ENCODE assay signal across 21 mouse cellular contexts in the genomic region with DNA sequence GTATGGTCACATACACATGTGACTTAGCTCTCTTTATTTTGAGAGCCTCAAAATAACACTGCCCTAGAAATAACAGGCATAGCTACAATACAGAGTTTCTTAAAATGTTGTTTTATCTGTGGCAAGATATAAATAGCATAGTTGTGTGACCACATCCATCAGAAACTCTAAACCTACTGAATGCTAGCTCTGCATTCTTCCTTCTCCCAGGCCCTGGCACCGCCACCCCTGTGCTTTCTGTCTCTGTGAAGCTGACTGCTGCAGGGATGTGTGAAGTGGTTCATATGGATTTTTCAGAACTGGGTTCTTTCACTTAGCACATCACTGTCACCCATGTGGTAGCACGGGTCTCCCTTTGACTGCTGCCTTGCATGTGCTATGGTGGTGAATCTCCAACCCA.
DNase-seq lines count a peak whose midpoint lies in the region; ATAC-seq and TF ChIP-seq lines count a peak whose summit lies in the region.
"Had no signal": no experiment of that assay in that cellular context is flagged by ENCODE, and none has a peak within 500 bp of the region (broad histone marks: within the 10 kb centered on the region; RNA-seq: fewer than 3 reads in every experiment).

No protein-coding gene starts in this region.

- WGBS in forebrain, postnatal 0 days: 73% methylated on average over 2 of the region's 2 CpGs
- WGBS in forebrain, embryonic 16.5 days: 70% methylated on average over 2 of the region's 2 CpGs
- 27% methylated on average over 2 of the region's 2 CpGs for WGBS in heart, embryonic 13.5 days
- WGBS in heart, adult 2 months: 62% methylated on average over 2 of the region's 2 CpGs
- 19% methylated on average over 2 of the region's 2 CpGs for WGBS in heart, postnatal 0 days

- no peak overlapping the region for H3K4me2 ChIP-seq in forebrain, postnatal 0 days (ENCODE audit: low read depth)
- no peak overlapping the region for H3K4me2 ChIP-seq in forebrain, embryonic 16.5 days (ENCODE audit: low read length)
- peak overlapping the region; percentile 35 for H3K4me2 ChIP-seq in heart, embryonic 13.5 days
- H3K4me2 ChIP-seq in heart, postnatal 0 days (ENCODE audit: low read depth, low read length): peak overlapping the region; percentile 37
- peak overlapping the region; percentile 25 for H3K4me2 ChIP-seq in myocyte (ENCODE audit: low read depth)
- H3K4me2 ChIP-seq: forebrain, embryonic 13.5 days; hindbrain, embryonic 12.5 days had no signal

- H3K36me3 ChIP-seq in forebrain, postnatal 0 days (ENCODE audit: insufficient read depth): no peaks in the 10 kb centered on the region
- no peaks in the 10 kb centered on the region for H3K36me3 ChIP-seq in forebrain, embryonic 16.5 days (ENCODE audit: control insufficient read depth, insufficient read depth)
- no peaks in the 10 kb centered on the region for H3K36me3 ChIP-seq in heart, embryonic 13.5 days
- H3K36me3 ChIP-seq in heart, adult 2 months (ENCODE audit: control insufficient read depth, insufficient read depth, low read length): no peaks in the 10 kb centered on the region
- H3K36me3 ChIP-seq in heart, postnatal 0 days (replicated peaks; ENCODE audit: control insufficient read depth, insufficient read depth, low read length): no peaks in the 10 kb centered on the region
- no peaks in the 10 kb centered on the region for H3K36me3 ChIP-seq in myocyte (ENCODE audit: control insufficient read depth, insufficient read depth)
- H3K36me3 ChIP-seq: embryonic facial prominence, embryonic 10.5 days; G1E; hindbrain, embryonic 12.5 days had no signal

- H3ac ChIP-seq in myocyte (ENCODE audit: control insufficient read depth, insufficient read length): no peak overlapping the region

- no peaks in the 10 kb centered on the region for H3K79me2 ChIP-seq in heart, adult 2 months (replicated peaks; ENCODE audit: control insufficient read depth, insufficient read depth, low read length)
- H3K79me2 ChIP-seq in myocyte (ENCODE audit: control insufficient read depth, insufficient read depth): no peaks in the 10 kb centered on the region

- H3K4me3 ChIP-seq in forebrain, postnatal 0 days (ENCODE audit: low read depth, low read length): no peak overlapping the region
- no peak overlapping the region for H3K4me3 ChIP-seq in forebrain, embryonic 16.5 days (replicated peaks; ENCODE audit: low read length)
- H3K4me3 ChIP-seq in heart, embryonic 13.5 days: no peak overlapping the region
- no peak overlapping the region for H3K4me3 ChIP-seq in heart, adult 2 months
- no peak overlapping the region for H3K4me3 ChIP-seq in heart, postnatal 0 days (ENCODE audit: low read depth, low read length)
- no peak overlapping the region for H3K4me3 ChIP-seq in myocyte
- H3K4me3 ChIP-seq: embryonic facial prominence, embryonic 10.5 days; forebrain, embryonic 13.5 days; hindbrain, embryonic 12.5 days had no signal

- no peak overlapping the region for H3K9ac ChIP-seq in forebrain, postnatal 0 days
- no peak overlapping the region for H3K9ac ChIP-seq in forebrain, embryonic 16.5 days (replicated peaks; ENCODE audit: low read depth, low read length)
- H3K9ac ChIP-seq in heart, embryonic 13.5 days: no peak overlapping the region
- no peak overlapping the region for H3K9ac ChIP-seq in heart, adult 2 months (ENCODE audit: low read depth, low read length)
- no peak overlapping the region for H3K9ac ChIP-seq in heart, postnatal 0 days (replicated peaks; ENCODE audit: low read depth, low read length)
- H3K9ac ChIP-seq: forebrain, embryonic 13.5 days; hindbrain, embryonic 12.5 days had no signal

- no peaks in the 10 kb centered on the region for H3K9me3 ChIP-seq in forebrain, postnatal 0 days (ENCODE audit: low read length)
- no peaks in the 10 kb centered on the region for H3K9me3 ChIP-seq in forebrain, embryonic 16.5 days (ENCODE audit: control insufficient read depth, low read length)
- H3K9me3 ChIP-seq in heart, embryonic 13.5 days: no peaks in the 10 kb centered on the region
- no peaks in the 10 kb centered on the region for H3K9me3 ChIP-seq in heart, postnatal 0 days (replicated peaks; ENCODE audit: control insufficient read depth, low read length)
- H3K9me3 ChIP-seq: embryonic facial prominence, embryonic 10.5 days; forebrain, embryonic 13.5 days; G1E; hindbrain, embryonic 12.5 days had no signal

- H3K27me3 ChIP-seq in forebrain, postnatal 0 days (ENCODE audit: insufficient read depth, low read length): no peaks in the 10 kb centered on the region
- H3K27me3 ChIP-seq in forebrain, embryonic 16.5 days (replicated peaks; ENCODE audit: control insufficient read depth, insufficient read depth, low read length): no peaks in the 10 kb centered on the region
- H3K27me3 ChIP-seq in heart, embryonic 13.5 days (replicated peaks): no peaks in the 10 kb centered on the region
- no peaks in the 10 kb centered on the region for H3K27me3 ChIP-seq in heart, adult 2 months (ENCODE audit: control insufficient read depth, insufficient read depth, low read length)
- no peaks in the 10 kb centered on the region for H3K27me3 ChIP-seq in heart, postnatal 0 days (ENCODE audit: control insufficient read depth, insufficient read depth, low read length)
- H3K27me3 ChIP-seq in myocyte (ENCODE audit: control insufficient read depth, insufficient read depth, insufficient read length): no peaks in the 10 kb centered on the region
- H3K27me3 ChIP-seq: forebrain, embryonic 13.5 days had no signal

- TF ChIP-seq EP300 in heart, adult 2 months (IDR thresholded peaks at IDR 0.05; ENCODE audit: insufficient read depth, low read depth, low read length): no peak
- TF ChIP-seq EP300 in heart, postnatal 0 days (IDR thresholded peaks at IDR 0.05; ENCODE audit: low read depth): no peak

- no peak for DNase-seq in forebrain, postnatal 0 days
- DNase-seq in heart, adult 2 months: no peak
- peak; percentile 34 for DNase-seq in heart, postnatal 0 days (ENCODE audit: low spot score)
- no peak for DNase-seq in heart, postnatal 36 days
- DNase-seq: adrenal gland, adult 8-10 months; adrenal gland, postnatal 36 days; B cell, adult 2 months; cerebellum, adult 2 months; cerebellum, postnatal 10 days; gastrocnemius, postnatal 14 days; kidney, adult 11 months had no signal

- TF ChIP-seq CTCF in forebrain, postnatal 0 days (IDR thresholded peaks at IDR 0.05; ENCODE audit: low read depth): no peak
- TF ChIP-seq CTCF in heart, adult 2 months (IDR thresholded peaks at IDR 0.05): no peak
- TF ChIP-seq CTCF in heart, postnatal 0 days (IDR thresholded peaks at IDR 0.05; ENCODE audit: low read depth): no peak

- intact Hi-C loops in heart, adult 2 months (cut with DNase I): no loop called here
- intact Hi-C loops in heart, postnatal 36 days (cut with DNase I): no loop called here

- H3K4me1 ChIP-seq in forebrain, postnatal 0 days (ENCODE audit: insufficient read depth): no peaks in the 10 kb centered on the region
- H3K4me1 ChIP-seq in forebrain, embryonic 16.5 days (replicated peaks; ENCODE audit: control insufficient read depth, insufficient read depth, low read length): no peaks in the 10 kb centered on the region
- H3K4me1 ChIP-seq in heart, embryonic 13.5 days: peaks cover 20% of the 10 kb centered on the region
- H3K4me1 ChIP-seq in heart, adult 2 months (ENCODE audit: control insufficient read depth, insufficient read depth, low read length): no peaks in the 10 kb centered on the region; the same call in 1 of the 2 replicates
- no peaks in the 10 kb centered on the region; the same call in 1 of the 2 replicates for H3K4me1 ChIP-seq in heart, postnatal 0 days (ENCODE audit: control insufficient read depth, insufficient read depth)
- H3K4me1 ChIP-seq: embryonic facial prominence, embryonic 10.5 days; hindbrain, embryonic 12.5 days had no signal

- TF ChIP-seq POLR2A in heart, adult 2 months (IDR thresholded peaks at IDR 0.05; ENCODE audit: insufficient read depth, low read depth, low read length): no peak
- no peak for TF ChIP-seq POLR2A in myocyte (IDR thresholded peaks at IDR 0.05; ENCODE audit: insufficient read length, low read depth)

- peak; percentile 27 for ATAC-seq in forebrain, postnatal 0 days
- no peak for ATAC-seq in forebrain, embryonic 16.5 days
- ATAC-seq in heart, embryonic 13.5 days (ENCODE audit: extremely low read depth, insufficient number of reproducible peaks, low FRiP score, low TSS enrichment): no peak
- ATAC-seq in heart, postnatal 0 days (ENCODE audit: insufficient read depth, low read depth): peak; percentile 82
- ATAC-seq: CD4-positive, CD25-positive, alpha-beta regulatory T cell, adult 4 months; forebrain, embryonic 13.5 days; hindbrain, postnatal 0 days had no signal

- H3K27ac ChIP-seq in forebrain, postnatal 0 days (ENCODE audit: low read depth, low read length): no peak overlapping the region
- no peak overlapping the region for H3K27ac ChIP-seq in forebrain, embryonic 16.5 days (ENCODE audit: low read length)
- peak overlapping the region; percentile 77 for H3K27ac ChIP-seq in heart, embryonic 13.5 days (replicated peaks)
- H3K27ac ChIP-seq in heart, adult 2 months: no peak overlapping the region
- peak overlapping the region; percentile 46 for H3K27ac ChIP-seq in heart, postnatal 0 days (ENCODE audit: low read depth)
- H3K27ac ChIP-seq: embryonic facial prominence, embryonic 10.5 days; forebrain, embryonic 13.5 days; hindbrain, embryonic 12.5 days; hindbrain, postnatal 0 days; kidney, postnatal 0 days had no signal

TF ChIP-seq in myocyte, 11 proteins besides CTCF, POLR2A, EP300 and RAD21:
- TF ChIP-seq MAX (IDR thresholded peaks at IDR 0.05; ENCODE audit: low read depth) (no peak), CEBPB (IDR thresholded peaks at IDR 0.05; ENCODE audit: insufficient read depth, poor library complexity, severe bottlenecking) (no peak), MYOG (IDR thresholded peaks at IDR 0.05; ENCODE audit: control insufficient read depth in 1 of 3, insufficient read depth in 1 of 3, insufficient read length in 2 of 3, low read depth in 2 of 3) (no peak), MYOD1 (IDR thresholded peaks at IDR 0.05; ENCODE audit: control insufficient read depth in 1 of 3, insufficient read length in 2 of 3, low read depth in 2 of 3) (no peak), E2F4 (IDR thresholded peaks at IDR 0.05; ENCODE audit: insufficient read depth) (no peak), USF1 (IDR thresholded peaks at IDR 0.05; ENCODE audit: low read depth) (no peak), REST (IDR thresholded peaks at IDR 0.05; ENCODE audit: insufficient read depth, insufficient read length) (no peak), TCF3 (IDR thresholded peaks at IDR 0.05; ENCODE audit: insufficient read length, low read depth) (no peak), SRF (IDR thresholded peaks at IDR 0.05; ENCODE audit: control insufficient read depth, insufficient read length, low read depth) (no peak), POLR2AphosphoS2 (IDR thresholded peaks at IDR 0.05; ENCODE audit: insufficient read length, low read depth) (no peak), TCF12 (IDR thresholded peaks at IDR 0.05; ENCODE audit: insufficient read depth, poor library complexity, severe bottlenecking) (no peak)

Comparison
In these comparisons a context has a peak if more than half of its experiments do, and no peak if none do; other contexts are left out.
1. ATAC-seq: peak in forebrain, postnatal 0 days (single experiment) and heart, postnatal 0 days (single experiment); none in forebrain, embryonic 16.5 days (single experiment) and heart, embryonic 13.5 days (single experiment).
2. H3K27ac ChIP-seq: peak in heart, embryonic 13.5 days (single experiment) and heart, postnatal 0 days (single experiment); none in forebrain, postnatal 0 days (single experiment), forebrain, embryonic 16.5 days (single experiment) and heart, adult 2 months (single experiment).
3. H3K4me2 ChIP-seq: peak in heart, embryonic 13.5 days (single experiment), heart, postnatal 0 days (single experiment) and myocyte (single experiment); none in forebrain, postnatal 0 days (single experiment) and forebrain, embryonic 16.5 days (single experiment).